Mouse (Mus musculus) limb, embryonic 10.5 days (tissue): ENCODE data around the gene Ubxn1. TPM values are rescaled to one million over a fixed set of nuclear protein-coding genes. Genes with fewer than 3 reads are reported as not detected.
"Not testable (repeated sequence)": the region's sequence is repeated elsewhere in the genome, so short reads cannot be mapped to it uniquely, and the experiment has no call there.

Source experiments
- DNase-seq: peaks from one replicate; pipeline ENCODE4 v3.0.0-alpha.2; 2017; ENCODE audit warnings: low spot score
- H3K27ac ChIP-seq: fragments of 300-500 bp; sonication (generic); 2 replicates; pipeline ENCODE4 v1.5.1; 2016; ENCODE audit warnings: mild to moderate bottlenecking
- H3K27me3 ChIP-seq: fragments of 300-500 bp; sonication (generic); 2 replicates; pipeline ENCODE4 v1.6.1; 2016; ENCODE audit warnings: low read depth, mild to moderate bottlenecking; ENCODE audit not compliant: poor library complexity, severe bottlenecking
- H3K36me3 ChIP-seq: fragments of 300-500 bp; sonication (generic); 2 replicates; pipeline ENCODE4 v1.6.1; 2016; ENCODE audit warnings: mild to moderate bottlenecking, moderate library complexity
- H3K4me1 ChIP-seq: fragments of 300-500 bp; sonication (generic); 2 replicates; pipeline ENCODE4 v1.6.1; 2016
- H3K4me3 ChIP-seq: fragments of 300-500 bp; sonication (generic); 2 replicates; pipeline ENCODE4 v1.5.1; 2016; ENCODE audit warnings: mild to moderate bottlenecking, moderate library complexity
- H3K9me3 ChIP-seq: fragments of 300-500 bp; sonication (generic); replicated peaks from 2 replicates; pipeline ENCODE4 v1.6.1; 2016; ENCODE audit warnings: mild to moderate bottlenecking
- WGBS: fragments of 180-500 bp; shearing (Covaris S2); methylation state at CpG from one replicate; pipeline ENCODE4 v1.1.7; 2016; 5-methylcytosine and 5-hydroxymethylcytosine counted together
- polyA plus RNA-seq: library from polyadenylated mRNA; unstranded; fragments of >200 nt; fragmentation: Nextera tagmentation; extraction: Ambion mirVana; gene quantifications from 2 replicates; pipeline ENCODE4 v1.2.1, GENCODE M21; 2016

Gene Ubxn1
- polyA plus RNA-seq, 1 experiment from 2014 or later = 211 TPM

DNA sequence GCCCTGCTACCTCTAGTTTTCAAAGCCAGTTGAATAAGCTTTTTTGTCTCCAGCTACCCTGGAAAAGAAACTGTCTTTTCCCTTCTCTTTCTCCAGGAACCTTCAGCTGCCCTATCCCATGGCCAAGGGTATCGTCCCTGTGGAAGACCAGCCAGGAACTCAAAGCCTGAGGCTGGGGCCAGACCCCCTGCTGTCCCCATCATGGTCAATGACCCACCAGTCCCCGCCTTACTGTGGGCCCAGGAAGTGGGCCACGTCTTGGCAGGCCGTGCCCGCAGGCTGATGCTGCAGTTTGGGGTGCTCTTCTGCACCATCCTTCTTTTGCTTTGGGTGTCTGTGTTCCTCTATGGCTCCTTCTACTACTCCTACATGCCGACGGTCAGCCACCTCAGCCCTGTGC is 30.3 kb upstream of the Ubxn1 start:
- Histone ChIP-seq H3K36me3 (peaks cover 33% of the 10 kb centered on the region), H3K4me1 (peaks cover 41% of the 10 kb centered on the region), H3K27ac (no peak overlapping the region), H3K9me3 (no peaks in the 10 kb centered on the region), H3K27me3 (no peaks in the 10 kb centered on the region), H3K4me3 (peak overlapping the region; percentile 53)
- 95% methylated on average over 7 of the region's 7 CpGs for WGBS
- no peak for DNase-seq

DNA sequence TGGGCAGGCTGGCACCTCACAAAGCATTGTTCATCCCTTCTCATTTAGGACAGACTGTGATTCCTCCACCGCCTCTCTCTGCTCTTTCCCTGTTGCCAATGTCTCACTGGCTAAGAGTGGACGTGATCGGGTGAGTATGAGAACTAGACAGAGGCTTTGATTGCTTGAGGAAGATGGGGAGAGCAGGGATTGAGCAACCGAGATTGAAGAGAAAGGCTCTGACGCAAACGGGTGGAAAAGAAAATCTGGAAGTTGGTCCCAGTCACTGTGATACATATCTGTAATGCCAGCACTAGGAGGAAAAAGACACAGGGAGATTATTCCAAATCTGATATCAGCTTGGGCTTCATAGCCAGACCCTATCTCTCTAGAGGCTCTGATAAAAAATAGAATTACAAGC is 28.3 kb upstream of the Ubxn1 start:
- H3K4me3 ChIP-seq = no peak overlapping the region
- H3K9me3 ChIP-seq = no peaks in the 10 kb centered on the region
- no peaks in the 10 kb centered on the region for H3K27me3 ChIP-seq
- 87% methylated on average over 6 of the region's 6 CpGs for WGBS
- peaks cover 31% of the 10 kb centered on the region for H3K4me1 ChIP-seq
- no peak for DNase-seq
- H3K27ac ChIP-seq = no peak overlapping the region
- H3K36me3 ChIP-seq = peaks cover 49% of the 10 kb centered on the region

DNA sequence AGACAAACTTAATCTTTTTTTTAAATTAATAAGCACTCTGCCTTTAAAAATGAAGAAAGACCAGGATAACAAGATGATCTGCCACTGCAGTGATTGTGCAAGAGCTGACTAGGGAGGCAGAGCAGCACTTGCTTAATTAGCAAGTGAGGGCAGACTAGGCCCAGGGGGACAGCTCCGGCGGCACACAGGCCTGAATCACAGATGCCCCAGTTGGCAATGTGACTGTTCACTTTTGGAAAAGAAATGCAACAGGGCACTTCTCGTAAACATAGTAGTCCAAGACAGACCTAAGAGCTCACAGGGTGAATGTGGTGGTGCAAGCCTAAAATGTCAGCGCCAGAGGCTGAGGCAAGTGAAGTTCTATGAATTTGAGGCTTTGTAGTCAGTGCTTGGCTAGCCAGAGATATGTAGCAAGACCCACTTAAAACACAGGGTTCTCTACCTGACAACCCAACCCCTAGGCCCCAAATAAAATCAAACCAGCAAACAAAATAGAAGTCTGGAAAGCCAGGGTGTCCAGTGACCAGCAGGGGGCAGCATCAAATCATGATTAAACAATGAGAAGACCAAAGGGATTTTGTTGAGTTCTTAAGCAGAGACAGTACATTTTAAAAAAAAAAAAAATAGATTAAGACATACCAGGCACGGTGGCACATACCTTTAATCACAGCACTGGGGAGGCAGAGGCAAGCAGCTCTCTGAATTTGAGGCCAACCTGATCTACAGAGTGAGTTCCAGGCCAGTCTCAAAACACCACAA is 26.7 kb upstream of the Ubxn1 start:
- peaks cover 57% of the 10 kb centered on the region for H3K36me3 ChIP-seq
- DNase-seq = peak; percentile 77

DNA sequence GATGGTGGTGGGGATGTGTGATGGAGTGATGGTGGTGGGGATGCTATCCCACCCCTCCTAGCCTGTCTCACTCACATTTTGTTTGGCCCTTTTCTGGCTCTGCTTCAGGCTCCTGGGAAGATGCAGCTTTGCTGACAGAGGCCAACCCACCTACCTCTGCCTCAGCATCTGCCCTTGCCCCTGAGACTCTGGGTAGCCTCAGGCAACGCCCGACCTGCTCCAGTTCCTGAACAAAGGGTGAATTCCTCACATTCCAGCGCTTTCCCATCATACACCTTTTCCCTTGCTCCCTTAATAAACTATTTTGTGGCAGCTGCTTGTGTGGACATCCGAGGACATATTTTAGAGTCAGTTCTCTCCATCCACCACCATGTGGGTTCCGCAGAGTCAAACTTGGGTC is 22.9 kb upstream of the Ubxn1 start:
- H3K4me3 ChIP-seq = no peak overlapping the region
- H3K36me3 ChIP-seq = peaks cover 37% of the 10 kb centered on the region
- no peak overlapping the region for H3K27ac ChIP-seq
- no peaks in the 10 kb centered on the region for H3K27me3 ChIP-seq
- H3K4me1 ChIP-seq = peaks cover 15% of the 10 kb centered on the region
- no peaks in the 10 kb centered on the region for H3K9me3 ChIP-seq
- 77% methylated on average over 5 of the region's 5 CpGs for WGBS
- no peak for DNase-seq

More for the DNA sequence above, 26.7 kb upstream of the Ubxn1 start:
- H3K4me3 ChIP-seq = no peak overlapping the region
- H3K27ac ChIP-seq = no peak overlapping the region
- H3K9me3 ChIP-seq = no peaks in the 10 kb centered on the region
- peaks cover 16% of the 10 kb centered on the region for H3K4me1 ChIP-seq
- WGBS = 70% methylated on average over 5 of the region's 5 CpGs
- no peaks in the 10 kb centered on the region for H3K27me3 ChIP-seq

DNA sequence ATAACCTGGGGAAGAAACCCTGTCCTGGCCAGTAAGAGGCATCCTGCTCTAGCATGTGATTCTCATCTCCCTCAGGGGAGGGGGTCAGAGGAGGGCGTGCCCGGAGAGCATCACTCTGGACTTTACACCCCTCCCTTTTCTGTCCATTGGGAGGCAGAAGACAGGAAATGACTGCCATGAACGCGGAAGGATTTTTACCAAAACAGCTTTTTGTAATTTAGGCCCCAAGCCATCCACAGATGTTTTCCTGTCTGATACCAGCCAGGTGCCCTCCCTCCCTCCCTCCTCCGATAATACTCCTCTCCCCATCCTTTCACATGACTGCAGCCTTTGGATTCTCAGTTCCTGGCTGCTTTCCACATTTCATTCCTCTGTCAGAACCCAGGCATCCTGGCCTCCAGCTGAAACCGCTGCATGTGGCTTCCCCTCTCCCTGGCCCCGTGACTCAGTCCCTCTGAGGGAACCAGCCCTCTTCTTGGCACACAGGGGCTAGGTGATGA is 20.8 kb upstream of the Ubxn1 start, which contains the start of gene Lrrn4cl:
Gene Lrrn4cl (plus strand): TSS at position 367 of the 500 bp plus-strand sequence.
- DNase-seq = no peak
- WGBS = 28% methylated on average over 7 of the region's 7 CpGs
- 0 out of 2 replicates have a peak within 1 kb of the TSS, but pooled peaks have one; percentile 3 for H3K4me3 ChIP-seq

DNA sequence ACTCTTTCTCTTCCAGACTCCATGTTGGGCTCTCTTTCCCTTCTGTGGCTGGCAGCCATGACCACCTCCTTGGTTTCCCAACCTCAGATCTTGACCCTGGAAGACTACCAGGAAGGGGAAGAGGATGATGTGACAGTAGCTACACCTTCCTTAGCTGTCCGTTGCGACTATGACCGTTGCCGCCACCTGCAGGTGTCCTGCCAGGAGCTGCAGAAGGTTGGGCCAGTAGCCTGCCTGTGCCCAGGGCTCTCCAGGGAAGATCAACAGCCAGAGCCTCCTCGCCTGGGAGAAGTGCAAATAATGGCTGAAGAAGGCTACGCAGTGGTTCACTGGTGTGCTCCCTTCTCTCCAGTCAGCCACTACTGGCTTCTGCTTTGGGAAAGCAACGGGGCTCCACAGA is 19.7 kb upstream of the Ubxn1 start:
- peaks cover 15% of the 10 kb centered on the region for H3K4me1 ChIP-seq
- 57% methylated on average over 7 of the region's 7 CpGs for WGBS
- no peak for DNase-seq
- 0 out of 2 replicates have a peak overlapping the region, but pooled peaks have one; percentile 27 for H3K27ac ChIP-seq
- H3K36me3 ChIP-seq = peaks cover 21% of the 10 kb centered on the region
- no peaks in the 10 kb centered on the region for H3K27me3 ChIP-seq
- H3K9me3 ChIP-seq = no peaks in the 10 kb centered on the region
- H3K4me3 ChIP-seq = no peak overlapping the region

More for the DNA sequence above, 20.8 kb upstream of the Ubxn1 start, which contains the start of gene Lrrn4cl:
- H3K36me3 ChIP-seq = peaks cover 33% of the 10 kb centered on the region
- H3K9me3 ChIP-seq = no peaks in the 10 kb centered on the region
- H3K27me3 ChIP-seq = no peaks in the 10 kb centered on the region
- H3K27ac ChIP-seq = 0 out of 2 replicates have a peak within 1 kb of the TSS, but pooled peaks have one; percentile 46
- H3K4me1 ChIP-seq = peaks cover 15% of the 10 kb centered on the region

DNA sequence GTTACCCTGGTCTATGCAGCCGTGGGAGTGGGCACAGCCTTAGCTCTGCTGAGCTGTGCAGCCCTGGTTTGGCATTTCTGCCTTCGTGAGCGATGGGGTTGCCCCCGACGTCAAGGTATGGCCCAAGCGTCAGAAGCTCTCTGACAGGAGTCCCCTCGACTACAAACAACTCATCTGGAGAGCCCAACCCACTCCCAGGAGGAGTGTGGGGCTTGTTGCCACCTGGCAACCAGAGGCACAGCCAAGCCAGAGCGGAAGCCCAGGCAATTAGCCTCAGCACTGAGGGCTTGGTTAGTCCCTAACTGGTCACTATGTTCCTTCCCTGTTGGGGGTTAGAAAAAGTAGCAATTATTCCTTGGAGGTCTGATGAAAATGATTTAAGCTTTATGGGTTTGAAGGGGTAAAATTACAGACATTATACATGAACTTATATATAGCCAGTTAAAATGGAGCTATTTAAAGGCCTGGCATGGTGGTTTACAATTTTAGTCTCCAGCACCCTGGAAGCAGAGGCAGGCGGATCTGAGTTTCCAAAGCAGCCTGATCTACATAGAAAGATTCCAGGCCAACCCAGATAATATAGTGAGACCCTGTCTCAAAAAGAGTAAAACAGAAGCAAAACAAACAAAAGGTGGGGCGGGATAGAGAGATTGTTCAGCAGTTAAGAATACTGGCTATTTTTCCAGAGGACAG is 18.9 kb upstream of the Ubxn1 start:
- H3K27me3 ChIP-seq = no peaks in the 10 kb centered on the region
- DNase-seq = no peak
- H3K9me3 ChIP-seq = no peaks in the 10 kb centered on the region
- peaks cover 15% of the 10 kb centered on the region for H3K4me1 ChIP-seq
- no peak overlapping the region for H3K4me3 ChIP-seq
- H3K27ac ChIP-seq = 0 out of 2 replicates have a peak overlapping the region, but pooled peaks have one; percentile 27
- H3K36me3 ChIP-seq = peaks cover 14% of the 10 kb centered on the region
- WGBS = 54% methylated on average over 10 of the region's 10 CpGs

DNA sequence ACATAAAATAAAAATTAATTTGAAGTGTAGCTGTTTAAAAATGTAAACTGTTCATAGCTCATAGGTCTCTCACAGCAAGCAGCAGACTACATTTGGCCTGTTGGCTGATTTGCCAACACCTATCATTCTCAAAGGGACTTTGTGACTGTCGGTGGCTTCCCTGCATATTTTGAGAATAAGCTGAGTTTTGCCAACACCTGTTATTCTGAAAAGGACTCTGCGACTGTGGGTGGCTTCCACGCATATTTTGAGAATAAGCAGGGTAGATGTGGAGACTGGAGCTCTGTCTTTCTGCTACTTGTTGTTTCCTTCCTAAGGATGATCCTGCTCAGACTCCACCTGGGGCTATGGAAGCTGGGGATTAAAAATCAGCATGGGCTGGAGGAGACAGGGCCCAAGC is 18.2 kb upstream of the Ubxn1 start:
- Histone ChIP-seq H3K27me3 (no peaks in the 10 kb centered on the region), H3K9me3 (no peaks in the 10 kb centered on the region), H3K4me3 (no peak overlapping the region), H3K36me3 (peaks cover 7% of the 10 kb centered on the region; the same call in 1 of the 2 replicates), H3K27ac (no peak overlapping the region), H3K4me1 (peaks cover 15% of the 10 kb centered on the region)
- WGBS = 91% methylated on average over 3 of the region's 3 CpGs
- no peak for DNase-seq

DNA sequence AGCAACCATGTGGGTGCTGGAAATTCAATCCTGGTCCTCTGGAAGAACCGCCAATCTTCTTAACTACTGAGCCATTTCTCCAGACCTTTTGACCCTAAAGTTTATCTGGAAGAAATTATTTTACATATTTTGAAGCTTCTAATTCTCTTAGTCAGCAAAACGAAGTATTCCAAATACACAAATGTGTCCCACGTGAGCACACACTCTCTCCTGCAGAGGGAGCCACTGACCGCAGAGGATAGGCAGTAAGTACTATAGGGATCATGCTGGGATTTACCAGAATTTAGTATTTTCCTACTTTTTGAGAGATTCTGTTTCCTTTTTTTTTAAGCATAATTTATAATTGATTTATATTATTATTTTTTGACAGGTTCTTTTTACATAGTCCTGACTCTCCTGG is 13.6 kb upstream of the Ubxn1 start:
- DNase-seq = no peak
- Histone ChIP-seq H3K27ac (no peak overlapping the region), H3K36me3 (no peaks in the 10 kb centered on the region), H3K27me3 (no peaks in the 10 kb centered on the region), H3K4me1 (no peaks in the 10 kb centered on the region), H3K4me3 (no peak overlapping the region), H3K9me3 (no peaks in the 10 kb centered on the region)
- WGBS = 43% methylated on average over 4 of the region's 4 CpGs

DNA sequence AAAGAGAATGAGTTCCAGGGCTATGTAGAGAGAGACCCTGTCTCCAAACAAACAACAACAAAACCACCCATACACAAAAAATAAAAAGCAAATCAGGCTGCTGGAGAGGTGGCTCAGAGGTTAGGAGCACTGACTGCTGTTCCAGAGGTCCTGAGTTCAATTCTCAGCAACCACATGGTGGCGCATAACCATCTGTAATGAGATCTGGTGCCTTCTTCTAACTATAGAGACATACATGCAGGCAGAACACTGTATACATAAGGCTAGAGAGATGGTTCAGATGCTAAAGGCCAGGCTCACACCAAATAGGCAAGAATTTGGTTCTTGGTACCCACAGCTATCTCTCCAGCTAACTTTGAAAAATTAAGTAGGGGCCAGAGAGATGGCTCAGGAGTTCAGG is 12.3 kb upstream of the Ubxn1 start:
- Histone ChIP-seq H3K36me3 (no peaks in the 10 kb centered on the region), H3K9me3 (no peaks in the 10 kb centered on the region), H3K4me1 (no peaks in the 10 kb centered on the region), H3K27me3 (no peaks in the 10 kb centered on the region), H3K4me3 (no peak overlapping the region), H3K27ac (no peak overlapping the region)
- 27% methylated on average over 1 of the region's 1 CpGs for WGBS
- DNase-seq = no peak

DNA sequence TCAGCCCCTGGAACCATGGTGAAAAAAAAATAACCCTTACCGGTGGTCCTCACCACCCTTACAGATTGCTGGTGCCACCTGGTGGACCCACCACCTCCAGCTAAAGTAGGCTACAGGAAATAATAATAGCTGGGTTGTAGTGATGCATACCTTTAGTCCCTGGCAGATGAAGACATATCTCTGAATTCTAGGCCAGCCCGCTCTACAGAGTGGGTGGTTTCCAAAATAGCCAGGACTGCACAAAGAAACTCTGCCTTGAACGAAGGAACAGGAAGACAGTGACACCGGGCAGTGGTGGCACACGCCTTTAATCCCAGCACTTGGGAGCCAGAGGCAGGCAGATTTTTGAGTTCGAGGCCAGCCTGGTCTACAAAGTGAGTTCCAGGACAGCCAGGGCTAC is 7.0 kb upstream of the Ubxn1 start:
- Histone ChIP-seq H3K4me3 (no peak overlapping the region), H3K4me1 (no peaks in the 10 kb centered on the region), H3K27me3 (no peaks in the 10 kb centered on the region), H3K36me3 (no peaks in the 10 kb centered on the region), H3K27ac (no peak overlapping the region), H3K9me3 (no peaks in the 10 kb centered on the region)
- no peak for DNase-seq
- WGBS = 85% methylated on average over 6 of the region's 6 CpGs

DNA sequence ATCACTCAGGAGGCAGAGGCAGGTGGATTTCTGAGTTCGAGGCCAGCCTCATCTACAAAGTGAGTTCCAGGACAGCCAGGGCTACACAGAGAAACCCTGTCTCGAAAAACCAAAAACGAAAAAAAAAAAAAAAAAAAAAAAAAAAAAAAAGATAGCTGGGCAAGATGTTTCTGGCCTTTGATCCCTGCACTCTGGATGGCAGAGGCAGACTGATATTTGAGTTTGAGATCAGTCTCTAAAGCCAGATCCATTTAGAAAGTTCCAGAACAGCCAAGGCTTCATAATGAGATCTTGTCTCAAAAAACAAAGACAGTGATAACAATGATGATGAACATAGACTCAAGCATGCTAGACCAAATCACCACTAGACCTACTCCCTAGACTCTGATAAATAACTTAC is 915 bp upstream of the Ubxn1 start:
- peak overlapping the region; percentile 96 for H3K4me3 ChIP-seq
- DNase-seq, H3K4me1 ChIP-seq, H3K9me3 ChIP-seq, H3K27me3 ChIP-seq: not testable (repeated sequence)
- peak overlapping the region; percentile 93; the same call in 1 of the 2 replicates for H3K27ac ChIP-seq
- H3K36me3 ChIP-seq = peaks cover 28% of the 10 kb centered on the region
- 74% methylated on average over 3 of the region's 3 CpGs for WGBS

DNA sequence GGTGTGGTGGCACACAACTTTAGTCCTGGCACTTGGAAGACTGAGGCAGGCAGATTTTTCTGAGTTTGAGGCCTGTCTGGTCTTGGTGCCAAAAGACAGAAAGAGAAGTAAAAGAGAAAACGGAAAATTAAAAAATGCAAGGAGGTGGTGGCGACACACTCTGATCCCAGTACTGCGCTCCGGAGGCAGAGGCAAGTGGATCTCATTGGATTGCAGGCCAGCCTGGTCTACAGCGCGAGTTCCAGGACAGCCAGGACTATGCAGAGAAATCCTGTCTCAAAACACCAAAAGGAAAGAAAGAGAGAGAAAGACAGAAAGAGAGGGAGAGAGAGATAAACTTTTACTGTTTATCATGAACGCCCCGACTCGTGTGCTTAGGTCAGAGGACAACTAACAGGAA is 458 bp upstream of the Ubxn1 start:
- H3K4me3 ChIP-seq = peak overlapping the region; percentile 96
- DNase-seq = no peak
- no peaks in the 10 kb centered on the region for H3K9me3 ChIP-seq
- WGBS = 64% methylated on average over 9 of the region's 9 CpGs
- H3K27me3 ChIP-seq = no peaks in the 10 kb centered on the region
- peaks cover 33% of the 10 kb centered on the region for H3K36me3 ChIP-seq
- H3K4me1 ChIP-seq = peaks cover 10% of the 10 kb centered on the region
- peak overlapping the region; percentile 93 for H3K27ac ChIP-seq
